ENCODE assay signal across 7 mouse cellular contexts in the genomic region with DNA sequence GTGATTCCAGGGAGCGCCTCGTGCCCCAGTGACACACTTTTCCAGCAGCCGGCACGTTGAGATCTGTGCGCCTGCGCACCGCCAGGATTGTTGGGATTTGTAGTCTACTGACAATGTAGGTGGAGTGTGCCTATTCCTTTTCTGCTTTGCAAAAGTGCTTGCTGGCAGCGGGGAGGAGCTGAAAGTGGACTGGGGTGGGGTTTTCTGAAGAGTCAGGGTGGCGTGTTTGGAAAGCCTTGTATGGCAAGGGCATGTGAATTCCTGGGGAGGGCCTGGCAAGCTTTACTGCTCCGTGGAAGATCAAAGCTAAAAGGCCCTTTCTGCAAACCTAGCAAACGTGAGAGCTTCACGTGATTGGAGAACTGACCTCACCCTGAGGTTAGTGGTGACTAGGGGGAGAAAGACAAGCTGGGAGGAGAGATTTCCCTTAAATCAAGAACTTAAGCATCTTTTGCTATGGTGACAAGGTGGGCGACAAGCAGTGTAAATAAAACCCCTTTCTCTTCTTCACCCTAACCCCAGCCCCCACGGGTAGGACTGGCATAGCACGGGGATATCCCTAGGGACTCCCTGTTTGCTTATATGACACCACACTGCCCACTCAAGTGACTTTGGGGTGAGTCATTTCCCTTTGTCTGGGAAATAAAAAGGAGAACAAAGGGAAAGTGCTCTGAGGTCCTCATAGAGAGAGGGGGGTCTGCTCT. TPM values are rescaled to one million over a fixed set of nuclear protein-coding genes. Genes with fewer than 3 reads are reported as not detected.
DNase-seq lines count a peak whose midpoint lies in the region; ATAC-seq lines count a peak whose summit lies in the region.

No protein-coding gene starts in this region.

- peak overlapping the region; percentile 88 for H3K4me2 ChIP-seq in intestine, embryonic 16.5 days (ENCODE audit: low read depth, low read length)
- H3K4me2 ChIP-seq in midbrain, embryonic 11.5 days, result peak overlapping the region; percentile 56

- H3K4me1 ChIP-seq in intestine, embryonic 16.5 days (ENCODE audit: control insufficient read depth, insufficient read depth, low read length), result peaks cover 64% of the 10 kb centered on the region
- H3K4me1 ChIP-seq in midbrain, embryonic 11.5 days (ENCODE audit: control insufficient read depth, insufficient read depth, low read length), result peaks cover 40% of the 10 kb centered on the region

- H3K9ac ChIP-seq in intestine, embryonic 16.5 days (ENCODE audit: low read depth, low read length), result peak overlapping the region; percentile 66
- H3K9ac ChIP-seq in midbrain, embryonic 11.5 days (ENCODE audit: low read length), result peak overlapping the region; percentile 49

- no peaks in the 10 kb centered on the region for H3K9me3 ChIP-seq in intestine, embryonic 16.5 days (ENCODE audit: control insufficient read depth, low read length)
- H3K9me3 ChIP-seq in midbrain, embryonic 11.5 days (ENCODE audit: control insufficient read depth, low read length), result no peaks in the 10 kb centered on the region

- peak; percentile 71 for ATAC-seq in intestine, embryonic 16.5 days
- ATAC-seq in midbrain, embryonic 11.5 days (ENCODE audit: low FRiP score), result peak; percentile 66

- H3K4me3 ChIP-seq in intestine, embryonic 16.5 days (ENCODE audit: low read length), result peak overlapping the region; percentile 47
- H3K4me3 ChIP-seq in midbrain, embryonic 11.5 days (ENCODE audit: low read depth, low read length), result peak overlapping the region; percentile 24

- peak overlapping the region; percentile 90 for H3K27ac ChIP-seq in intestine, embryonic 16.5 days (ENCODE audit: low read length)
- 0 out of 2 replicates have a peak overlapping the region, but pooled peaks have one; percentile 14 for H3K27ac ChIP-seq in midbrain, embryonic 11.5 days (ENCODE audit: low read depth, low read length)

- H3K36me3 ChIP-seq in intestine, embryonic 16.5 days (ENCODE audit: control insufficient read depth, insufficient read depth, low read length), result no peaks in the 10 kb centered on the region
- H3K36me3 ChIP-seq in midbrain, embryonic 11.5 days (ENCODE audit: control insufficient read depth, insufficient read depth, low read length), result no peaks in the 10 kb centered on the region

- intact Hi-C loops in gastrocnemius, postnatal 36 days (cut with DNase I), result loop anchor here (1.0 kb wide), 1 partner anchor 8 kb away; no protein-coding TSS in a partner anchor
- intact Hi-C loops in left cerebral cortex, postnatal 4 days (cut with DNase I), result loop anchor here (5.0 kb wide), 1 partner anchor 33 kb away; a partner anchor contains a TSS

- peak; percentile 100 for DNase-seq in adrenal gland, adult 8-10 months
- DNase-seq in embryo, embryonic 9.5 days (ENCODE audit: extremely low spot score), result peak; percentile 94
- DNase-seq in gastrocnemius, postnatal 36 days, result peak; percentile 99
- peak; percentile 96 for DNase-seq in left cerebral cortex, postnatal 4 days
- DNase-seq in midbrain, embryonic 11.5 days (ENCODE audit: low spot score, missing footprints), result peak; percentile 99
- DNase-seq in right cerebral cortex, postnatal 4 days, result peak; percentile 98

- 3% methylated on average over 15 of the region's 15 CpGs for WGBS in intestine, embryonic 16.5 days
- 8% methylated on average over 15 of the region's 15 CpGs for WGBS in midbrain, embryonic 11.5 days

- H3K27me3 ChIP-seq in intestine, embryonic 16.5 days (replicated peaks; ENCODE audit: control insufficient read depth, insufficient read depth, low read length), result no peaks in the 10 kb centered on the region
- H3K27me3 ChIP-seq in midbrain, embryonic 11.5 days (ENCODE audit: control insufficient read depth, insufficient read depth, low read length), result peaks cover 3% of the 10 kb centered on the region; the same call in 1 of the 2 replicates

RNA-seq across cellular contexts. Expression of a gene that starts 0.4 kb away (rescaled TPM):
- 100 to 1,000 TPM; 140 to 286 (median 201) TPM for total RNA-seq in adrenal gland, adult 8-10 months (2022)
- 100 to 1,000 TPM in 1 of 2 experiments, 10 to 100 TPM in 1; 86.6 to 139 TPM for total RNA-seq in gastrocnemius, postnatal 36 days (2021)
- 2.3 and 2.7 TPM in 2 replicates for polyA plus RNA-seq in intestine, embryonic 16.5 days (2015; fragmentation: Nextera tagmentation; extraction: Ambion mirVana)
- total RNA-seq in left cerebral cortex, postnatal 4 days (2021), result 10 to 100 TPM; 31.9 TPM
- polyA plus RNA-seq in midbrain, embryonic 11.5 days (2014; fragmentation: Nextera tagmentation; extraction: Ambion mirVana), result 0.93 and 1.2 TPM in 2 replicates

RNA-seq across cellular contexts. Expression of a gene that starts 19.8 kb away (rescaled TPM):
- 10 to 100 TPM; 93.5 to 98.5 (median 93.7) TPM for total RNA-seq in adrenal gland, adult 8-10 months (2022)
- 10 to 100 TPM; 49.0 to 51.4 TPM for total RNA-seq in gastrocnemius, postnatal 36 days (2021)
- polyA plus RNA-seq in intestine, embryonic 16.5 days (2015; fragmentation: Nextera tagmentation; extraction: Ambion mirVana), result 13.5 and 14.5 TPM in 2 replicates
- 100 to 1,000 TPM; 163 to 166 TPM for total RNA-seq in left cerebral cortex, postnatal 4 days (2021)
- 24.0 and 25.1 TPM in 2 replicates for polyA plus RNA-seq in midbrain, embryonic 11.5 days (2014; fragmentation: Nextera tagmentation; extraction: Ambion mirVana)

RNA-seq across cellular contexts. Expression of a gene that starts 29.2 kb away (rescaled TPM):
- total RNA-seq in adrenal gland, adult 8-10 months (2022), result 10 to 100 TPM; 34.3 to 47.2 (median 41.6) TPM
- total RNA-seq in gastrocnemius, postnatal 36 days (2021), result 10 to 100 TPM; 14.2 to 21.4 TPM
- polyA plus RNA-seq in intestine, embryonic 16.5 days (2015; fragmentation: Nextera tagmentation; extraction: Ambion mirVana), result 23.1 and 24.3 TPM in 2 replicates
- 10 to 100 TPM; 61.0 to 67.1 TPM for total RNA-seq in left cerebral cortex, postnatal 4 days (2021)
- 51.9 and 53.1 TPM in 2 replicates for polyA plus RNA-seq in midbrain, embryonic 11.5 days (2014; fragmentation: Nextera tagmentation; extraction: Ambion mirVana)

RNA-seq across cellular contexts. Expression of a gene that starts 35.1 kb away (rescaled TPM):
- total RNA-seq in adrenal gland, adult 8-10 months (2022), result 100 to 1,000 TPM in 1 of 4 experiments, 10 to 100 TPM in 3; 67.1 to 111 (median 82.9) TPM
- total RNA-seq in gastrocnemius, postnatal 36 days (2021), result 10 to 100 TPM; 72.6 to 75.7 TPM
- polyA plus RNA-seq in intestine, embryonic 16.5 days (2015; fragmentation: Nextera tagmentation; extraction: Ambion mirVana), result 41.5 and 42.0 TPM in 2 replicates
- 1,000 to 10,000 TPM; 1,274 to 1,289 TPM for total RNA-seq in left cerebral cortex, postnatal 4 days (2021)
- 21.9 and 23.7 TPM in 2 replicates for polyA plus RNA-seq in midbrain, embryonic 11.5 days (2014; fragmentation: Nextera tagmentation; extraction: Ambion mirVana)

RNA-seq across cellular contexts. Expression of a gene that starts 46.3 kb away (rescaled TPM):
- 10 to 100 TPM; 47.7 to 63.3 (median 55.7) TPM for total RNA-seq in adrenal gland, adult 8-10 months (2022)
- total RNA-seq in gastrocnemius, postnatal 36 days (2021), result 10 to 100 TPM; 41.4 to 41.9 TPM
- polyA plus RNA-seq in intestine, embryonic 16.5 days (2015; fragmentation: Nextera tagmentation; extraction: Ambion mirVana), result 36.8 and 38.5 TPM in 2 replicates
- 10 to 100 TPM; 96.8 to 99.4 TPM for total RNA-seq in left cerebral cortex, postnatal 4 days (2021)
- 66.1 and 67.1 TPM in 2 replicates for polyA plus RNA-seq in midbrain, embryonic 11.5 days (2014; fragmentation: Nextera tagmentation; extraction: Ambion mirVana)

Comparison
In these comparisons a context has a peak if more than half of its experiments do, and no peak if none do; other contexts are left out.
1. Peak in every context shown above with its lines: DNase-seq, ATAC-seq, H3K4me3 ChIP-seq and H3K27ac ChIP-seq.